ENCODE assay signal across 19 mouse cellular contexts in genomic region chr12:78133984-78134383, GRCm38 (mm10).
"Had no signal": no experiment of that assay in that cellular context is flagged by ENCODE, and none has a peak within 500 bp of the region (broad histone marks: within the 10 kb centered on the region; RNA-seq: fewer than 3 reads in every experiment).

No protein-coding gene starts in this region.

- H3K9me3 ChIP-seq: heart, embryonic 12.5 days; hindbrain, embryonic 13.5 days; hindbrain, embryonic 15.5 days; kidney, embryonic 15.5 days; limb, embryonic 10.5 days; limb, embryonic 12.5 days; liver, embryonic 13.5 days had no signal

- H3K27ac ChIP-seq: hindbrain, embryonic 15.5 days; hindbrain, postnatal 0 days; kidney, embryonic 15.5 days; layer of hippocampus, adult 2 months; left cerebral cortex, adult 2 months; limb, embryonic 10.5 days; limb, embryonic 12.5 days; liver, embryonic 13.5 days had no signal

- H3K27me3 ChIP-seq: heart, embryonic 12.5 days; hindbrain, embryonic 13.5 days; hindbrain, embryonic 15.5 days; kidney, embryonic 15.5 days; limb, embryonic 12.5 days; liver, embryonic 13.5 days had no signal

- H3K36me3 ChIP-seq: heart, embryonic 12.5 days; hindbrain, embryonic 13.5 days; hindbrain, embryonic 15.5 days; kidney, embryonic 15.5 days; limb, embryonic 10.5 days; limb, embryonic 12.5 days; liver, embryonic 13.5 days had no signal

- ATAC-seq: forebrain, postnatal 0 days; hindbrain, postnatal 0 days; intestine, embryonic 16.5 days had no signal

- DNase-seq: forebrain, postnatal 0 days; gastrocnemius, postnatal 14 days; gastrocnemius, postnatal 36 days; kidney, adult 11 months; kidney, adult 2 months; kidney, adult 9 months; liver; liver, embryonic 13.5 days had no signal

- H3K4me2 ChIP-seq: hindbrain, embryonic 13.5 days; hindbrain, embryonic 15.5 days; kidney, embryonic 15.5 days; limb, embryonic 12.5 days; liver, embryonic 11.5 days; liver, embryonic 13.5 days had no signal

- H3K4me1 ChIP-seq: hindbrain, embryonic 15.5 days; liver, embryonic 13.5 days had no signal

- H3K4me3 ChIP-seq: heart, embryonic 12.5 days; hindbrain, embryonic 13.5 days; hindbrain, embryonic 15.5 days; kidney, embryonic 15.5 days; layer of hippocampus, adult 2 months; left cerebral cortex, adult 2 months; limb, embryonic 10.5 days; limb, embryonic 12.5 days; liver, embryonic 13.5 days had no signal

- H3K9ac ChIP-seq: forebrain, postnatal 0 days; heart, embryonic 12.5 days; hindbrain, embryonic 13.5 days; hindbrain, embryonic 15.5 days; kidney, embryonic 15.5 days; limb, embryonic 12.5 days; liver, embryonic 13.5 days had no signal
